Mouse (Mus musculus): ENCODE data around the gene Spata21.

The Spata21 gene

DNA sequence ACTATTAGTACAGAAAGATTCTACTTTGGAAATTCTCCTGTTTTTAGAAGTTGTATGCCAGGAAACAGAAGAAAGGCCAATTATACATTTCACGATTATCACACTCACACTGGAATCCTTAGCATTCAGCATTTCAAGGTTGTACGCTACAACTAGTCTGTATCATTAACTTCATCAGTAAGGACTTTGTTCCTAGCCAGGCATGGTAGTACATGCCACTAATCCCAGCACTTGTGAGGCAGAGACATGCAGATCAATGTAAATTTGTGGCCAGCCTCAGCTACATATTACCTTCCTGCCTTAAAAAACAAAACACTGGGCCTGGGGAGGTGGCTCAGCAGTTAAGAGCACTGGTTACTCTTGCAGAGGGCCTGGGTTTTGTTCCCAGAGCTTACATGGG is 70.5 kb downstream of the Spata21 start:
- no peak for DNase-seq (ENCODE audit: low spot score)

DNA sequence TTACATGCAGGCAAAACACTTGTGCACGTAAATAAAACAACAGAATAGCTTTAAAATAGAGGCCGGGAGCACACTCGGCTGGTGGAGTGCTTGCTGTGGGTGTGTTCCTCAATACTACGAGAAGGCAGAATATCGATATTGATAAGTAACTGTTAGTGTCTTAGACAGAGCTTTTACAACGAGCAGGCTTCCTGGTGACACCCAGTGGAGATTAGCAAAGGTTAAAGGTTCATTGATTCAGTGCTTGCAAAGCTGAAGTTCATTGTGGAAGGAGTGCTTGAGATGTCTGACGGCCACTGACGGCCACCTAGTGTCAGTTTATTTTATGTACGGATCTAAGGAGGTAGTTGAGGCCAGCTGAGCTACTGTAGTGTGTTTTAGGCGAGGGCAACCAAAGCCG is 71.0 kb downstream of the Spata21 start:
- DNase-seq (ENCODE audit: low spot score) = no peak

DNA sequence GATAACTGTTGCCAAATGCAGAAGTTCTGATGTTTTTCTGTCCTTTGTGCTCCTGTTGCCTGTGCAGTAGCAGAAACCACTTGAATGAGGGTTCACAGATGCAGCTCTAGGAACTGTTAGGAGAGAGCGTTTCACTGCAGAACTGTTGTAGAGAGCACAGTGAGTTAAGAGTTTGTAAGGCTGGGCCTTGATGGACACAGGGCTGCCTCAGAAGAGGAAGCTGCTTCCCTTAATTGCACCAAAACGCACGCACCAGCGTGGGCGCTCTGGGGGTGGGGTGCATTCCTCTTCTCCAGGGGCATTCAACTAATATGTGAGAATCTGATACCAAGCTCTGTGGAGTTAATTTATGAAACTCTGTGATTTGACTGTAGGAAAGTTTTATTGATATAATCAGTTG is 71.5 kb downstream of the Spata21 start:
- DNase-seq (ENCODE audit: low spot score) = no peak

DNA sequence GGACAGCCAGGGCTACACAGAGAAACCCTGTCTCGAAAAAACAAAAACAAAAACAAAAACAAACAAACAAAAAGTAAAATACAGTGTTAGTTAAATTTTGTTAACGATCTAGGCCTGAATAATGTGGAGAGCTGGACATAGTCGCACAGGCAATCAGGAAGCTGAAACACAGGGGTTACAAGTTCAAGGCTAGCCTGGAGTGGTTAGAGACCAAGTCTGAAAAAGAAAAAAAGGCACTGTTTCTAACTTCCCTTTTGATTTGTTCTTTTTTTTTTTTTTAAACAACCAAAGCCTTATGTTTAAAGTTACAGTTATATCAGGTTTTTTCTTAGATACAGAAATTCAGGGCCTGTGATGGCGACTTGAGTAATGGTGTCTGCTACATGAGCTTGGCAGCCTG is 72.1 kb downstream of the Spata21 start:
- DNase-seq (ENCODE audit: low spot score) = no peak

DNA sequence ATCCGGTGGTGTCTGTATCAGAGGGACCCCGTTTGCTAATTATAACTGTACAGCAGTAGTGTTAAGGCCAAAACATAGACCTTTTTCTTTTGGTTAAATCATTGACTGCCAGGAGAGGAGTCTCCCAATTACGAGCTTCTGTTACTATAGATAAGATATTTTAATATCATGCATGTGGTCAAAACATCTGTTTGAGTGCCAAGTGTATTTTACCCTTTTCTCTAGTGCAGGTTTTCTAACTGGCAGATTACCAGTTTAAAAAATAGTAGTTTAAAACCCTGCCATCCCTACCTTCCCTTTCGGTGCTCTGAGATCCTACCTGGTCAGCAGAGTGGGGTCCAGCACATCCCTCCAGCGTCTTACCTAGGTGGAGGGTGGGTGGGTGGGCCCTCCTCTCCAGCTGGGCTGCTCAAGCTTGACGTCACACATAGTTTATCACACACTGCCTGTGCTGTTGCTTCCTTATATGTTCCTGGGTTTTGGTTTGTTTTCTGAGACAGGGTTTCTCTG is 73.6 kb downstream of the Spata21 start:
- DNase-seq (ENCODE audit: low spot score) = no peak
